Mouse (Mus musculus) lung, adult 2 months (tissue): ENCODE results near the gene Bsg. TPM values are rescaled to one million over a fixed set of nuclear protein-coding genes. Genes with fewer than 3 reads are reported as not detected.

Experiments used
- DNase-seq: peaks from one replicate; pipeline ENCODE4 v3.0.0; 2022
- H3K4me1 ChIP-seq: fragments of 200-500 bp; 2 replicates; pipeline ENCODE4 v1.6.1; 2011; ENCODE audit warnings: low read length; ENCODE audit not compliant: control insufficient read depth, insufficient read depth
- H3K4me3 ChIP-seq: fragments of 200-500 bp; replicated peaks from 2 replicates; pipeline ENCODE3; 2011; ENCODE audit warnings: low read depth, mild to moderate bottlenecking, control low read depth, low read length; ENCODE audit errors: extremely low read depth
- CTCF ChIP-seq: fragments of 200-500 bp; IDR thresholded peaks from 2 replicates; pipeline ENCODE4 v1.5.1; 2011; ENCODE audit warnings: mild to moderate bottlenecking, low read length, control low read depth; ENCODE audit not compliant: insufficient read depth
- POLR2A ChIP-seq: fragments of 200-500 bp; IDR thresholded peaks from 2 replicates; pipeline ENCODE4 v1.6.1; 2011; ENCODE audit warnings: low read depth, mild to moderate bottlenecking, control low read depth, low read length, borderline replicate concordance; ENCODE audit errors: extremely low read depth
- WGBS: fragments of 180-500 bp; shearing (Covaris S2); methylation state at CpG from one replicate; pipeline ENCODE4 v1.1.7; 2018; 5-methylcytosine and 5-hydroxymethylcytosine counted together
- polyA plus RNA-seq: library from polyadenylated mRNA; depleted of rRNA; stranded (reverse); fragments of >200 nt; gene quantifications from 2 replicates; pipeline ENCODE4 v1.2.3, GENCODE M21; 2012

The Bsg gene
- polyA plus RNA-seq, 1 experiment = 692 TPM

- Histone ChIP-seq H3K4me3 (no peak overlapping the region), H3K4me1 (peaks cover 2% of the 10 kb centered on the region)
- no peak for TF ChIP-seq CTCF
- peak; percentile 15; the same call in 1 of the 2 replicates for TF ChIP-seq POLR2A
- WGBS = 30% methylated on average over 1 of the region's 1 CpGs
- no peak for DNase-seq
Observed at GRCm38 (mm10) chr10:79713163-79713562, 8.9 kb downstream of the Bsg start.

GRCm38 (mm10) chr10:79714996-79715395 lies 10.7 kb downstream of the Bsg start:
- TF ChIP-seq CTCF (no peak), POLR2A (no peak)

GRCm38 (mm10) chr10:79716254-79716987 lies 12.1 kb downstream of the Bsg start, which contains the start of gene Hcn2:
TSS of gene Hcn2 (plus strand) at chr10:79716634.
- no peak for DNase-seq
- WGBS = 4% methylated on average over 87 of the region's 91 CpGs
- TF ChIP-seq POLR2A (no peak), CTCF (no peak)

More at GRCm38 (mm10) chr10:79714996-79715395, 10.7 kb downstream of the Bsg start:
- Histone ChIP-seq H3K4me1 (no peaks in the 10 kb centered on the region; the same call in 1 of the 2 replicates), H3K4me3 (no peak overlapping the region)
- no peak for DNase-seq
- WGBS = 60% methylated on average over 4 of the region's 4 CpGs

DNA sequence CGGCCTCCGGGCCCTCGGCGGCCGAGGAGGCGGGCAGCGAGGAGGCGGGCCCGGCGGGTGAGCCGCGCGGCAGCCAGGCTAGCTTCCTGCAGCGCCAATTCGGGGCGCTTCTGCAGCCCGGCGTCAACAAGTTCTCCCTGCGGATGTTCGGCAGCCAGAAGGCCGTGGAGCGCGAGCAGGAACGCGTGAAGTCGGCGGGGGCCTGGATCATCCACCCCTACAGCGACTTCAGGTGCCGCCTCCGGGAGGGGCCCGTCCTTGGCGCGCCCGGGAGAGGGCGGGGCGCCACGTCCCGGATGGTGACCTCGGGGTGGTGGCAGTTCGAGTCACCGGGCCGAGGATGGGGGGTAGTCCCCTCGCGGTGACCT lies 12.7 kb downstream of the Bsg start:
- H3K4me1 ChIP-seq = no peaks in the 10 kb centered on the region; the same call in 1 of the 2 replicates
- TF ChIP-seq CTCF (no peak), POLR2A (no peak)
- WGBS = 1% methylated on average over 43 of the region's 44 CpGs
- peak overlapping the region; percentile 6 for H3K4me3 ChIP-seq
- DNase-seq = peak; percentile 30

More at GRCm38 (mm10) chr10:79716254-79716987, 12.1 kb downstream of the Bsg start, which contains the start of gene Hcn2:
- peak within 1 kb of the TSS; percentile 6 for H3K4me3 ChIP-seq
- H3K4me1 ChIP-seq = no peaks in the 10 kb centered on the region; the same call in 1 of the 2 replicates

DNA sequence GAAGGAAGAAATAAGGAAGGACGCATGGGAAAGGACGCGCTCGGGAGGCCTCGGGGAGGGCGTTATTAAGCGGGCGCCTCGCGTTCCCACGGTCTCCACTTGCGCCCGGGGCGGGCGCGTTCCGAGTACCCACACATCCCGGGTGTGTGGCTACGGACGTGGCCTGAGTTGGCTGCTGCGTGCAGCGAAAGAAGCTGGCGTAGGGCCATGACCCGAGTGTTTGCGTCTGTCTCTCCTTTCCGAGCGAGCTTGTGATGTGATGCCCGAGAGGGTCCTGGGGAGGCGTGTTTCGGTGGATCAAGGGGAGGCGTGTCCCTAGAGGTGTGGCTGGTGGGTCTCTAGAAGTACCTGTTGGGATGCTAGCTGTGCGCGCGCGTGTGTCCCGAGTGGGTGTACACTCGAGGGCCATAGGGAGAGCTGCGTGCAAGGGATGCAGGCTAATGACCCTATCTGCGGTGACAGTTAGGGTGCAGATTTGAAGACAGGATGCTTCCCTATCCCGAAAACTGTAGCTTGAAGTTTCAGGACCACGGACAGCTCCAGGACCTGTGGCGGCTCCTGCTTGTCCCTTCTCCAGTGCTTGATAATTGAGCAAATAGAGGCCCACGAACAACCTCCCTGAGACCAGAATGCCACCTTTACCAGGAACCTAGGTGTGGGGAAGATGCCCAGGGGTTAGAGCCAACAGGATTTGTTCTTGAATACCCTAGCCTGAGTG lies 13.5 kb downstream of the Bsg start:
- Histone ChIP-seq H3K4me1 (no peaks in the 10 kb centered on the region), H3K4me3 (no peak overlapping the region)
- WGBS = 5% methylated on average over 43 of the region's 43 CpGs
- no peak for TF ChIP-seq CTCF
- TF ChIP-seq POLR2A = no peak
- DNase-seq = peak; percentile 61

DNA sequence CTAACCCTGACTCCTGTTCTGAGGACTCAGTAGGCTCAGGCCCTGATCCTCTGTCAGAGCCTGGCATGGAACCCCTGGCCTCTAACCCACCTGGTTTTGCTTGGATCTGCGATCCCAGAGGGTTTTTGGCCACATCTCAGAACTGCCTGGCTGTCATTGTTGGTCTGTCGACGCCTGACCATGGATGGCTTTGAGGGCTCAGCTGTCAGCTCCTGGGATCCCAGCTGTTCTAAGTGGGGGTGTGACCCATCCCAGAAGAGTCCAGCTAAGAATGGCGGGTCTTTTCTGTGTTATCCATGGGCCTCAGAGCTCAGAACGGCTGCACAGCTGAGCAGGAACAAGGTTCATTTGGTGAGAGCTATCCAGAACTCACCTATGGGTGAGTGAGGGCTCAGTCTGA lies 16.8 kb downstream of the Bsg start:
- TF ChIP-seq CTCF (no peak), POLR2A (no peak)
- no peak overlapping the region for H3K4me3 ChIP-seq

DNA sequence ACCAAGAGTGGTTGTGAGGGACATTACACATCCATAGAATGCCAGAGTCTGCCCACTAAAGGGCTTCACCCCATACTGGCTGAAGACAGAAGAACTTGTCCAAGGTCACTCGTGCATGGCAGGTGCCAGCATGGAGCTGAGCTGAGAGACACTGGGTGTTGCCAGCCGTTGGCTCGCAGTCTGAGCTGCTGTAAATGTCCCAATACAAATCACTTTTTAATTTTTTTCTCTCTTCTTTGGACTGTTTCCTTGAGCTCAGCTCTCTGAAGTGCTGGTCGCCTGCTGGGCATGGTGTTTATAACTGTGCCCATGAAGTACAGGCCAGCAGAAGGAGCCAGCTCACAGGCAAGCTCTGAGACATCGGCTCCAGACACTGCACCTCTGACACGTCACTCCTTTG lies 18.8 kb downstream of the Bsg start:
- no peak for DNase-seq
- Histone ChIP-seq H3K4me3 (no peak overlapping the region), H3K4me1 (no peaks in the 10 kb centered on the region)
- TF ChIP-seq CTCF = no peak
- TF ChIP-seq POLR2A = no peak
- WGBS = 63% methylated on average over 6 of the region's 6 CpGs

More for the DNA sequence above, 16.8 kb downstream of the Bsg start:
- no peaks in the 10 kb centered on the region for H3K4me1 ChIP-seq
- no peak for DNase-seq
- WGBS = 49% methylated on average over 5 of the region's 5 CpGs

GRCm38 (mm10) chr10:79723692-79724091 lies 19.4 kb downstream of the Bsg start:
- H3K4me1 ChIP-seq = peaks cover 1% of the 10 kb centered on the region; the same call in 1 of the 2 replicates
- no peak for DNase-seq
- TF ChIP-seq CTCF (no peak), POLR2A (no peak)
- WGBS = 70% methylated on average over 7 of the region's 7 CpGs
- H3K4me3 ChIP-seq = no peak overlapping the region

GRCm38 (mm10) chr10:79726090-79726489 lies 21.8 kb downstream of the Bsg start:
- TF ChIP-seq CTCF = peak; percentile 64
- TF ChIP-seq POLR2A = no peak
- WGBS = 41% methylated on average over 11 of the region's 11 CpGs
- DNase-seq = peak; percentile 60
- H3K4me3 ChIP-seq = no peak overlapping the region
- H3K4me1 ChIP-seq = peaks cover 5% of the 10 kb centered on the region; the same call in 1 of the 2 replicates
